Mouse (Mus musculus): ENCODE results near the gene Emilin1.
A peak's percentile ranks its signal among the peaks of the same experiment; 100 is the strongest.

Gene Emilin1

GRCm38 (mm10) chr5:30907413-30908059 is 5.7 kb upstream of the Emilin1 start, which contains the start of gene Ost4:
Ost4 (minus strand) TSS chr5:30907788.
- peak; percentile 97 for DNase-seq (ENCODE audit: low spot score)

- DNase-seq (ENCODE audit: low spot score): no peak
Measured at GRCm38 (mm10) chr5:30908426-30909299, 4.5 kb upstream of the Emilin1 start.

- no peak for DNase-seq (ENCODE audit: low spot score)
Measured at GRCm38 (mm10) chr5:30909300-30909659, 3.9 kb upstream of the Emilin1 start.

GRCm38 (mm10) chr5:30909863-30910262 is 3.3 kb upstream of the Emilin1 start:
- DNase-seq (ENCODE audit: low spot score): no peak

GRCm38 (mm10) chr5:30910481-30910880 is 2.7 kb upstream of the Emilin1 start:
- no peak for DNase-seq (ENCODE audit: low spot score)

- DNase-seq (ENCODE audit: low spot score): peak; percentile 19
Measured at GRCm38 (mm10) chr5:30912156-30912555, 1.0 kb upstream of the Emilin1 start.

- DNase-seq (ENCODE audit: low spot score): no peak
Measured at GRCm38 (mm10) chr5:30914101-30914635, 966 bp downstream of the Emilin1 start.

GRCm38 (mm10) chr5:30914849-30915248 is 1.6 kb downstream of the Emilin1 start:
- no peak for DNase-seq (ENCODE audit: low spot score)

- DNase-seq (ENCODE audit: low spot score): no peak
Measured at GRCm38 (mm10) chr5:30915456-30915855, 2.3 kb downstream of the Emilin1 start.

- peak; percentile 99 for DNase-seq (ENCODE audit: low spot score)
Measured at GRCm38 (mm10) chr5:30915974-30916433, 2.8 kb downstream of the Emilin1 start.

GRCm38 (mm10) chr5:30916841-30917240 is 3.6 kb downstream of the Emilin1 start:
- DNase-seq (ENCODE audit: low spot score): no peak

GRCm38 (mm10) chr5:30917348-30917747 is 4.1 kb downstream of the Emilin1 start:
- no peak for DNase-seq (ENCODE audit: low spot score)

GRCm38 (mm10) chr5:30917891-30918670 is 4.9 kb downstream of the Emilin1 start:
- no peak for DNase-seq (ENCODE audit: low spot score)

- no peak for DNase-seq (ENCODE audit: low spot score)
Measured at GRCm38 (mm10) chr5:30918691-30919090, 5.5 kb downstream of the Emilin1 start.

GRCm38 (mm10) chr5:30919831-30920614 is 6.8 kb downstream of the Emilin1 start:
- DNase-seq (ENCODE audit: low spot score): no peak

GRCm38 (mm10) chr5:30920621-30921020 is 7.4 kb downstream of the Emilin1 start:
- no peak for DNase-seq (ENCODE audit: low spot score)

GRCm38 (mm10) chr5:30921256-30922033 is 8.2 kb downstream of the Emilin1 start, which contains the start of gene Khk:
Khk (plus strand) TSS chr5:30921431.
- DNase-seq (ENCODE audit: low spot score): peak; percentile 95

GRCm38 (mm10) chr5:30922581-30923041 is 9.4 kb downstream of the Emilin1 start:
- no peak for DNase-seq (ENCODE audit: low spot score)

GRCm38 (mm10) chr5:30923119-30923518 is 9.9 kb downstream of the Emilin1 start:
- no peak for DNase-seq (ENCODE audit: low spot score)

- DNase-seq (ENCODE audit: low spot score): no peak
Measured at GRCm38 (mm10) chr5:30924614-30925013, 11.4 kb downstream of the Emilin1 start.

All from retina, embryonic 14.5 days (tissue).